Mouse (Mus musculus): Measurements from ENCODE around the gene BC030867. TPM values are rescaled to one million over a fixed set of nuclear protein-coding genes. Genes with fewer than 3 reads are reported as not detected.

Gene BC030867
- polyA plus RNA-seq, 1 experiment from 2014 or later: 22.2 TPM

Small RNA genes lying within 50 kb of the gene (microRNA-seq; reads per million reads assigned to microRNA genes)
- 1.3 reads per million for gene Mir8101

Other genes with a start within 250 kb of the BC030867 start
- 7.8 and 11.0 TPM in 2 replicates for gene Mpp3, start 220.4 kb upstream of the BC030867 start, polyA plus RNA-seq (2015; fragmentation: Nextera tagmentation; extraction: Ambion mirVana)
- 0.82 and 1.1 TPM in 2 replicates for gene Cd300lg, start 207.4 kb upstream of the BC030867 start, polyA plus RNA-seq (2015; fragmentation: Nextera tagmentation; extraction: Ambion mirVana)
- gene Mpp2, start 160.4 kb upstream of the BC030867 start, polyA plus RNA-seq (2015; fragmentation: Nextera tagmentation; extraction: Ambion mirVana): 14.0 and 14.2 TPM in 2 replicates
- not detected in 2 replicates for gene Ppy, start 147.6 kb upstream of the BC030867 start, polyA plus RNA-seq (2015; fragmentation: Nextera tagmentation; extraction: Ambion mirVana)
- gene Pyy, start 141.1 kb upstream of the BC030867 start, polyA plus RNA-seq (2015; fragmentation: Nextera tagmentation; extraction: Ambion mirVana): 3.6 TPM in 1 of 2 replicates, not detected in the other
- gene Nags, start 103.4 kb upstream of the BC030867 start, polyA plus RNA-seq (2015; fragmentation: Nextera tagmentation; extraction: Ambion mirVana): 0.19 and 0.33 TPM in 2 replicates
- 35.3 and 36.5 TPM in 2 replicates for gene Tmem101, start 92.5 kb upstream of the BC030867 start, polyA plus RNA-seq (2015; fragmentation: Nextera tagmentation; extraction: Ambion mirVana)
- 122 and 135 TPM in 2 replicates for gene Lsm12, start 63.6 kb upstream of the BC030867 start, polyA plus RNA-seq (2015; fragmentation: Nextera tagmentation; extraction: Ambion mirVana)
- gene G6pc3, start 59.3 kb upstream of the BC030867 start, polyA plus RNA-seq (2015; fragmentation: Nextera tagmentation; extraction: Ambion mirVana): 39.7 and 43.4 TPM in 2 replicates
- 47.4 and 48.4 TPM in 2 replicates for gene Hdac5, start 18.7 kb upstream of the BC030867 start, polyA plus RNA-seq (2015; fragmentation: Nextera tagmentation; extraction: Ambion mirVana)
- 0.10 and 0.13 TPM in 2 replicates for gene Asb16, start 19.9 kb downstream of the BC030867 start, polyA plus RNA-seq (2015; fragmentation: Nextera tagmentation; extraction: Ambion mirVana)
- gene Tmub2, start 36.0 kb downstream of the BC030867 start, polyA plus RNA-seq (2015; fragmentation: Nextera tagmentation; extraction: Ambion mirVana): 48.9 and 57.9 TPM in 2 replicates
- gene Atxn7l3, start 47.7 kb downstream of the BC030867 start, polyA plus RNA-seq (2015; fragmentation: Nextera tagmentation; extraction: Ambion mirVana): 12.3 and 14.0 TPM in 2 replicates
- gene Ubtf, start 70.9 kb downstream of the BC030867 start, polyA plus RNA-seq (2015; fragmentation: Nextera tagmentation; extraction: Ambion mirVana): 95.3 and 100 TPM in 2 replicates
- gene Slc4a1, start 117.3 kb downstream of the BC030867 start, polyA plus RNA-seq (2015; fragmentation: Nextera tagmentation; extraction: Ambion mirVana): 12.8 and 20.2 TPM in 2 replicates
- 2.5 and 4.9 TPM in 2 replicates for gene Rundc3a, start 144.5 kb downstream of the BC030867 start, polyA plus RNA-seq (2015; fragmentation: Nextera tagmentation; extraction: Ambion mirVana)
- gene Slc25a39, start 159.1 kb downstream of the BC030867 start, polyA plus RNA-seq (2015; fragmentation: Nextera tagmentation; extraction: Ambion mirVana): 271 and 298 TPM in 2 replicates
- 151 and 172 TPM in 2 replicates for gene Grn, start 181.4 kb downstream of the BC030867 start, polyA plus RNA-seq (2015; fragmentation: Nextera tagmentation; extraction: Ambion mirVana)
- gene Fam171a2, start 198.8 kb downstream of the BC030867 start, polyA plus RNA-seq (2015; fragmentation: Nextera tagmentation; extraction: Ambion mirVana): 6.9 and 7.1 TPM in 2 replicates
- 8.2 and 11.0 TPM in 2 replicates for gene Itga2b, start 221.2 kb downstream of the BC030867 start, polyA plus RNA-seq (2015; fragmentation: Nextera tagmentation; extraction: Ambion mirVana)

All from kidney, embryonic 15.5 days (tissue).